Mouse (Mus musculus) hindbrain, embryonic 13.5 days (tissue): Measurements from ENCODE around the gene Gm6040. TPM values are rescaled to one million over a fixed set of nuclear protein-coding genes. Genes with fewer than 3 reads are reported as not detected.

Experiments
- ATAC-seq: fragments of 200-750 bp; cut with Nextera tagmentation; 2 replicates; pipeline ENCODE4 v1.8.0; 2017; ENCODE audit warnings: moderate TSS enrichment; ENCODE audit not compliant: low FRiP score
- H3K27ac ChIP-seq: fragments of 300-500 bp; sonication (generic); 2 replicates; pipeline ENCODE4 v1.5.1; 2015; ENCODE audit warnings: inconsistent platforms, mild to moderate bottlenecking, moderate library complexity
- H3K27me3 ChIP-seq: fragments of 300-500 bp; sonication (generic); 2 replicates; pipeline ENCODE4 v1.6.1; 2015; ENCODE audit warnings: mild to moderate bottlenecking, inconsistent platforms
- H3K36me3 ChIP-seq: fragments of 300-500 bp; sonication (generic); 2 replicates; pipeline ENCODE4 v1.6.1; 2015; ENCODE audit warnings: mild to moderate bottlenecking, inconsistent platforms
- H3K4me1 ChIP-seq: fragments of 300-500 bp; sonication (generic); replicated peaks from 2 replicates; pipeline ENCODE4 v1.6.1; 2015; ENCODE audit warnings: inconsistent platforms
- H3K4me2 ChIP-seq: fragments of 300-500 bp; sonication (generic); 2 replicates; pipeline ENCODE4 v1.6.1; 2015; ENCODE audit warnings: inconsistent platforms, mild to moderate bottlenecking, moderate library complexity
- H3K4me3 ChIP-seq: fragments of 300-500 bp; sonication (generic); 2 replicates; pipeline ENCODE4 v1.5.1; 2015; ENCODE audit warnings: mild to moderate bottlenecking, inconsistent platforms
- H3K9ac ChIP-seq: fragments of 300-500 bp; sonication (generic); 2 replicates; pipeline ENCODE4 v1.6.1; 2015; ENCODE audit warnings: mild to moderate bottlenecking, inconsistent platforms
- H3K9me3 ChIP-seq: fragments of 300-500 bp; sonication (generic); 2 replicates; pipeline ENCODE4 v1.6.1; 2016; ENCODE audit warnings: inconsistent platforms
- WGBS: fragments of 180-500 bp; shearing (Covaris S2); methylation state at CpG from one replicate; pipeline ENCODE4 v1.1.7; 2015; 5-methylcytosine and 5-hydroxymethylcytosine counted together
- polyA plus RNA-seq: library from polyadenylated mRNA; unstranded; fragments of >200 nt; fragmentation: Nextera tagmentation; extraction: Ambion mirVana; gene quantifications from 2 replicates; pipeline ENCODE4 v1.2.1, GENCODE M21; 2015

Gene Gm6040
- polyA plus RNA-seq, result not detected in 2 replicates

- H3K4me3 ChIP-seq, result no peak within 1 kb of the TSS
- H3K4me1 ChIP-seq, result no peaks in the 10 kb centered on the region
- H3K9me3 ChIP-seq, result peaks cover 22% of the 10 kb centered on the region
- H3K27me3 ChIP-seq, result no peaks in the 10 kb centered on the region
- no peak within 1 kb of the TSS for H3K9ac ChIP-seq
- no peak within 1 kb of the TSS for H3K27ac ChIP-seq
- no peak within 1 kb of the TSS for H3K4me2 ChIP-seq
- no peak for ATAC-seq
- whole genome bisulfite sequencing, result 79% methylated on average over 3 of the region's 3 CpGs
- no peaks in the 10 kb centered on the region for H3K36me3 ChIP-seq
Observed at GRCm38 (mm10) chr8:20921971-20922370, at the start of gene Gm6040. TSS of gene Gm6040 (minus strand) at chr8:20922071.

DNA sequence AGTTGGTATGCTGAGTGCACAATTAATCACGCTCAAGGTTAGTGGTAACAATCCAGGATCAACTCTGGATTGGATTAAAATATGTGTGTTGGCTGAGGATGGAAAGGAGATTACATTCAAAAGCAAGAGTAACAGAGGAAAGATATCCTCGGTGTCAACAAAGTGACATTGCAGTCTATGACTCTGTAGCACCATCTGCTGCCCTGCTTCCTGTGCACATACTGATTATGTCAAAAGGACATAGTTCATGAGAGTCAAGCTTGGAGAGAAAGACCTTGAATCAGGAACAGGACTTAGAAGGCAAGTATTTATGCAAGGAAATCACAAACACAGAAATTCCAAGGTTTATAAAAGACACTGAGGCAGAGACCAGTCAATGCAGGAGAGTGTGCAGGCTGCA, 42.7 kb upstream of the Gm6040 start:
- Histone ChIP-seq H3K4me1 (no peaks in the 10 kb centered on the region), H3K4me3 (no peak overlapping the region), H3K9me3 (peaks cover 3% of the 10 kb centered on the region; the same call in 1 of the 2 replicates), H3K36me3 (no peaks in the 10 kb centered on the region), H3K4me2 (no peak overlapping the region), H3K27me3 (no peaks in the 10 kb centered on the region), H3K27ac (no peak overlapping the region), H3K9ac (no peak overlapping the region)
- WGBS, result 81% methylated on average over 2 of the region's 2 CpGs
- no peak for ATAC-seq

DNA sequence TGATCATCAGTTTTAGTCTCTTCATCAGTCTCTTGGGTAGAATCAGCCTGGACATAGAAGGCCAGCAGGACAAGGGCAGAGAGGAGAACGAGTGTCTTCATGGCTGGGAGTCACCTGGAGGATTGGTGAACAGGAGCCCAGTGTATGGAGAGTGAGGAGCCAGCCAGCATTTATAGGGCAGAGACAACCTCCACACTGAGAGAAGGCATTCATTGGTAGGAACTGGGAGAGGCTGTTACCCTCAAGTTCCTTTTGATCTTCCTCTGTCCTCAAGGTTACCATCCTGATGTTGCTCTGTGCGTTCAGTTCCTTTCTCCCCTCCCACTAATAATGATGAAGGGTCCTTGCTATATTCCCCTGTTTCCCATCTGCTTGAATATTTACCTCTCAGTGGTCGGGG, 22.7 kb upstream of the Gm6040 start, which contains the start of gene AY761185:
TSS of gene AY761185 (minus strand) at position 101 of the 400 bp plus-strand sequence.
- Histone ChIP-seq H3K4me3 (no peak within 1 kb of the TSS), H3K9me3 (peaks cover 23% of the 10 kb centered on the region), H3K27ac (no peak within 1 kb of the TSS), H3K27me3 (no peaks in the 10 kb centered on the region), H3K9ac (no peak within 1 kb of the TSS), H3K36me3 (no peaks in the 10 kb centered on the region), H3K4me1 (no peaks in the 10 kb centered on the region), H3K4me2 (no peak within 1 kb of the TSS)
- 71% methylated on average over 3 of the region's 3 CpGs for WGBS
- no peak for ATAC-seq

DNA sequence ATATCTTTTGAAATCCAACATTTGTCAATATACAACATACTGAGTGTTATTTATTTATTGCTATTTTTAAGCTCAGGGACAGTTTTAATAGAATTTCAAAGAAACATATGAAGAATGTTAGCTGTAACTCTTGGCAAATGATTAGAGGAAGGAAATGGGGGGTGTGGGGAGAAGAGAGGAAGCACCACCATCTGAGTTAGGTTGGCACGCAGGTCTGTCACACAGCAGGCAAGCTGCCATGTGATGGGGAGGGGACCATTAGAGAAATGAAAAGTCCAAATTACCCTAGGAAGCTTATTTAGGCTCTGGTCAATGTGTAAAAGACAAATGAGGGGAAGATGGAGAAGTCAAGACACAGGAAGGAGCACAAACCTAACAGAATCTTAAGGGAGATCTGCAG, 9.6 kb downstream of the Gm6040 start:
- H3K4me1 ChIP-seq, result no peaks in the 10 kb centered on the region
- no peak overlapping the region for H3K9ac ChIP-seq
- ATAC-seq, result no peak
- H3K27ac ChIP-seq, result no peak overlapping the region
- whole genome bisulfite sequencing, result 86% methylated on average over 1 of the region's 1 CpGs
- no peak overlapping the region for H3K4me3 ChIP-seq
- no peaks in the 10 kb centered on the region for H3K27me3 ChIP-seq
- peaks cover 26% of the 10 kb centered on the region for H3K9me3 ChIP-seq
- H3K36me3 ChIP-seq, result no peaks in the 10 kb centered on the region
- H3K4me2 ChIP-seq, result no peak overlapping the region

DNA sequence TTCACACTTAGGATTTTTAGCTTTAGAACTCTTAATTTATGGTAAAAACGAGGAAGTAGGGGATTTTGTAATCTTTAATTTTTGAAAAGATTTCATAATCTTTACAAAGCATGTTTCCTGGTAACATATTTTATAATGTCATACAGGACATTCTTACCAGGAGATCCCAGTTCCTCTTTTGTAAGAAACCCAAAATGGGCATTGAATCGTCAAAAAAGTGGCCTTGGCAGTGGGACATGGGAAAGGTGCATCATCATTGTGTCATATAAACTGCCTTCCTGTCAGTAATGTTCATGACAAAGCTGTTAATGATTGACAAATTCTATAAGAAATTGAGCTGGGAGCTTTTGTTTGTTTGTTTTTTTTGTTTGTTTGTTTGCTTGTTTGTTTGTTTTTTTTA, 13.6 kb downstream of the Gm6040 start:
- WGBS, result 69% methylated on average over 2 of the region's 2 CpGs
- Histone ChIP-seq H3K9me3 (peaks cover 26% of the 10 kb centered on the region), H3K9ac (no peak overlapping the region), H3K27ac (no peak overlapping the region), H3K4me2 (no peak overlapping the region), H3K27me3 (no peaks in the 10 kb centered on the region), H3K4me3 (no peak overlapping the region), H3K36me3 (no peaks in the 10 kb centered on the region), H3K4me1 (no peaks in the 10 kb centered on the region)
- no peak for ATAC-seq

- Histone ChIP-seq H3K4me1 (no peaks in the 10 kb centered on the region), H3K27ac (no peak overlapping the region), H3K4me2 (no peak overlapping the region), H3K4me3 (no peak overlapping the region), H3K9ac (no peak overlapping the region), H3K36me3 (no peaks in the 10 kb centered on the region), H3K9me3 (peaks cover 26% of the 10 kb centered on the region), H3K27me3 (no peaks in the 10 kb centered on the region)
- no peak for ATAC-seq
- 96% methylated on average over 2 of the region's 2 CpGs for WGBS
Observed at GRCm38 (mm10) chr8:20907119-20907518, 14.8 kb downstream of the Gm6040 start.

GRCm38 (mm10) chr8:20902527-20902926, 19.3 kb downstream of the Gm6040 start, which contains the start of gene Gm15056:
TSS of gene Gm15056 (minus strand) at chr8:20902627.
- Histone ChIP-seq H3K27ac (no peak within 1 kb of the TSS), H3K27me3 (no peaks in the 10 kb centered on the region), H3K9ac (no peak within 1 kb of the TSS), H3K4me1 (no peaks in the 10 kb centered on the region), H3K4me3 (no peak within 1 kb of the TSS), H3K4me2 (no peak within 1 kb of the TSS), H3K36me3 (no peaks in the 10 kb centered on the region), H3K9me3 (peaks cover 38% of the 10 kb centered on the region)
- ATAC-seq, result no peak
- 55% methylated on average over 2 of the region's 2 CpGs for WGBS

- Histone ChIP-seq H3K27me3 (no peaks in the 10 kb centered on the region), H3K4me2 (no peak within 1 kb of the TSS), H3K27ac (no peak within 1 kb of the TSS), H3K9me3 (peaks cover 50% of the 10 kb centered on the region), H3K4me1 (no peaks in the 10 kb centered on the region), H3K4me3 (no peak within 1 kb of the TSS), H3K9ac (no peak within 1 kb of the TSS), H3K36me3 (no peaks in the 10 kb centered on the region)
- ATAC-seq, result no peak
- 88% methylated on average over 2 of the region's 2 CpGs for WGBS
Observed at GRCm38 (mm10) chr8:20892369-20892768, 29.5 kb downstream of the Gm6040 start, which contains the start of gene Defb33. TSS of gene Defb33 (plus strand) at chr8:20892669.

DNA sequence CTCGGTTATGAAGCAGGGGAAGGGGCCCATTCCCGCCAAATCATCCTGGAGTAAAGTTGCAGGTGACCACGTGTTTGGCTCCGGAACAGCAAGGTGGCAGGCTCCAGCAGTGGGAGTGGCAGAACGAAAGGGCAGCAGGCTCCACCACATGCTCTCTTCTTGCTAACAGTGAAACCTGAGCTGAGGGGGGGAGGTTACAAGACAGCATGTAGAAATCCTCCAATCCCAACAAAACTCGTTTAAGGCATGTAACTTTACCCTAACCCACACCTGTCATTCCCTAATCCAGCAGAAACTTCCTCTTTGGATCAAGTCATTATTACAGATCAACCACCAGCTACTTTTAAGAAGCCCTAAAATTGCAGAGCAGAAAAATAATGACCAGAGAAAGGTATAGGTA, 47.3 kb downstream of the Gm6040 start:
- H3K36me3 ChIP-seq, result no peaks in the 10 kb centered on the region
- WGBS, result 50% methylated on average over 6 of the region's 6 CpGs
- H3K4me1 ChIP-seq, result no peaks in the 10 kb centered on the region
- H3K9ac ChIP-seq, result no peak overlapping the region
- H3K27ac ChIP-seq, result no peak overlapping the region
- ATAC-seq, result no peak
- peaks cover 18% of the 10 kb centered on the region for H3K9me3 ChIP-seq
- H3K27me3 ChIP-seq, result no peaks in the 10 kb centered on the region
- H3K4me3 ChIP-seq, result no peak overlapping the region
- no peak overlapping the region for H3K4me2 ChIP-seq

Other genes starting within 250 kb of the Gm6040 start
- gene Defb33, start 29.4 kb downstream of the Gm6040 start, polyA plus RNA-seq, result not detected in 2 replicates
- gene Gm15056, start 19.4 kb downstream of the Gm6040 start, polyA plus RNA-seq, result not detected in 2 replicates
- not detected in 2 replicates for gene AY761185, start 22.6 kb upstream of the Gm6040 start, polyA plus RNA-seq
- not detected in 2 replicates for gene Defa21, start 103.5 kb upstream of the Gm6040 start, polyA plus RNA-seq
- gene Defa23, start 133.0 kb upstream of the Gm6040 start, polyA plus RNA-seq, result not detected in 2 replicates
- not detected in 2 replicates for gene Defa35, start 143.0 kb upstream of the Gm6040 start, polyA plus RNA-seq
- not detected in 2 replicates for gene Defa25, start 162.4 kb upstream of the Gm6040 start, polyA plus RNA-seq
- not detected in 2 replicates for gene Gm14851, start 174.0 kb upstream of the Gm6040 start, polyA plus RNA-seq
- gene Defa30, start 212.6 kb upstream of the Gm6040 start, polyA plus RNA-seq, result not detected in 2 replicates
- not detected in 2 replicates for gene Defa22, start 240.2 kb upstream of the Gm6040 start, polyA plus RNA-seq